Mouse (Mus musculus) embryonic facial prominence, embryonic 12.5 days (tissue): ENCODE data around the gene Ybx3. TPM values are rescaled to one million over a fixed set of nuclear protein-coding genes. Genes with fewer than 3 reads are reported as not detected.

Experiments
- ATAC-seq: fragments of 200-750 bp; cut with Nextera tagmentation; 2 replicates; pipeline ENCODE4 v1.8.0; 2017; ENCODE audit not compliant: insufficient number of reproducible peaks, insufficient read depth, low FRiP score, low TSS enrichment
- H3K27ac ChIP-seq: fragments of 300-500 bp; sonication (generic); 2 replicates; pipeline ENCODE4 v1.5.1; 2016; ENCODE audit warnings: mild to moderate bottlenecking
- H3K27me3 ChIP-seq: fragments of 300-500 bp; sonication (generic); 2 replicates; pipeline ENCODE4 v1.6.1; 2016; ENCODE audit warnings: mild to moderate bottlenecking, moderate library complexity
- H3K36me3 ChIP-seq: fragments of 300-500 bp; sonication (generic); 2 replicates; pipeline ENCODE4 v1.6.1; 2016; ENCODE audit warnings: mild to moderate bottlenecking
- H3K4me1 ChIP-seq: fragments of 300-500 bp; sonication (generic); 2 replicates; pipeline ENCODE4 v1.6.1; 2016
- H3K4me2 ChIP-seq: fragments of 300-500 bp; sonication (generic); replicated peaks from 2 replicates; pipeline ENCODE4 v1.6.1; 2016; ENCODE audit warnings: mild to moderate bottlenecking, moderate library complexity
- H3K4me3 ChIP-seq: fragments of 300-500 bp; sonication (generic); 2 replicates; pipeline ENCODE4 v1.5.1; 2016; ENCODE audit warnings: mild to moderate bottlenecking
- H3K9ac ChIP-seq: fragments of 300-500 bp; sonication (generic); 2 replicates; pipeline ENCODE4 v1.6.1; 2016; ENCODE audit warnings: mild to moderate bottlenecking, moderate library complexity
- H3K9me3 ChIP-seq: fragments of 300-500 bp; sonication (generic); 2 replicates; pipeline ENCODE4 v1.6.1; 2016; ENCODE audit warnings: mild to moderate bottlenecking, moderate library complexity
- WGBS: fragments of 180-500 bp; shearing (Covaris S2); methylation state at CpG from one replicate; pipeline ENCODE4 v1.1.7; 2016; 5-methylcytosine and 5-hydroxymethylcytosine counted together
- polyA plus RNA-seq: library from polyadenylated mRNA; unstranded; fragments of >200 nt; fragmentation: Nextera tagmentation; extraction: Ambion mirVana; gene quantifications from 2 replicates; pipeline ENCODE4 v1.2.1, GENCODE M21; 2016

Ybx3 gene
- 37.1 and 40.3 TPM in 2 replicates for polyA plus RNA-seq

GRCm38 (mm10) chr6:131388040-131389021, at the start of gene Ybx3:
Gene Ybx3 (minus strand): TSS chr6:131388476.
- Histone ChIP-seq H3K4me3 (peak within 1 kb of the TSS; percentile 71), H3K4me1 (peaks cover 20% of the 10 kb centered on the region), H3K9ac (peak within 1 kb of the TSS; percentile 85), H3K9me3 (no peaks in the 10 kb centered on the region), H3K27me3 (no peaks in the 10 kb centered on the region), H3K4me2 (peak within 1 kb of the TSS; percentile 77), H3K36me3 (no peaks in the 10 kb centered on the region), H3K27ac (peak within 1 kb of the TSS; percentile 84)
- peak; percentile 89 for ATAC-seq
- under 1% methylated on average over 76 of the region's 107 CpGs for WGBS

- H3K27me3 ChIP-seq: peaks cover 15% of the 10 kb centered on the region; the same call in 1 of the 2 replicates
- H3K4me2 ChIP-seq: no peak overlapping the region
- no peaks in the 10 kb centered on the region for H3K36me3 ChIP-seq
- no peak overlapping the region for H3K27ac ChIP-seq
- no peaks in the 10 kb centered on the region for H3K4me1 ChIP-seq
- no peak overlapping the region for H3K4me3 ChIP-seq
- peaks cover 8% of the 10 kb centered on the region; the same call in 1 of the 2 replicates for H3K9me3 ChIP-seq
- no peak for ATAC-seq
- H3K9ac ChIP-seq: no peak overlapping the region
Measured at GRCm38 (mm10) chr6:131436626-131437025, 48.4 kb upstream of the Ybx3 start.

GRCm38 (mm10) chr6:131434088-131434487, 45.8 kb upstream of the Ybx3 start:
- peaks cover 15% of the 10 kb centered on the region; the same call in 1 of the 2 replicates for H3K27me3 ChIP-seq
- no peaks in the 10 kb centered on the region for H3K4me1 ChIP-seq
- WGBS: 45% methylated on average over 1 of the region's 1 CpGs
- 0 out of 2 replicates have a peak, but pooled peaks cover 5% of the 10 kb centered on the region for H3K9me3 ChIP-seq
- H3K9ac ChIP-seq: 0 out of 2 replicates have a peak overlapping the region, but pooled peaks have one; percentile 49
- H3K36me3 ChIP-seq: no peaks in the 10 kb centered on the region
- peak overlapping the region; percentile 42; the same call in 1 of the 2 replicates for H3K4me3 ChIP-seq
- peak overlapping the region; percentile 71 for H3K4me2 ChIP-seq
- no peak overlapping the region for H3K27ac ChIP-seq
- ATAC-seq: no peak

GRCm38 (mm10) chr6:131433153-131434048, 45.1 kb upstream of the Ybx3 start:
- H3K27me3 ChIP-seq: peaks cover 15% of the 10 kb centered on the region; the same call in 1 of the 2 replicates
- H3K9ac ChIP-seq: peak overlapping the region; percentile 49
- H3K27ac ChIP-seq: no peak overlapping the region
- peak overlapping the region; percentile 42 for H3K4me3 ChIP-seq
- H3K4me2 ChIP-seq: peak overlapping the region; percentile 71
- ATAC-seq: no peak
- no peaks in the 10 kb centered on the region for H3K4me1 ChIP-seq
- H3K36me3 ChIP-seq: no peaks in the 10 kb centered on the region
- H3K9me3 ChIP-seq: no peaks in the 10 kb centered on the region
- 7% methylated on average over 39 of the region's 39 CpGs for WGBS

- WGBS: 70% methylated on average over 3 of the region's 3 CpGs
- H3K27me3 ChIP-seq: no peaks in the 10 kb centered on the region
- no peak for ATAC-seq
Measured at GRCm38 (mm10) chr6:131421572-131421971, 33.3 kb upstream of the Ybx3 start.

GRCm38 (mm10) chr6:131419614-131420013, 31.3 kb upstream of the Ybx3 start:
- Histone ChIP-seq H3K36me3 (no peaks in the 10 kb centered on the region), H3K4me1 (no peaks in the 10 kb centered on the region), H3K4me3 (no peak overlapping the region), H3K27me3 (no peaks in the 10 kb centered on the region), H3K9ac (no peak overlapping the region), H3K4me2 (no peak overlapping the region), H3K27ac (no peak overlapping the region), H3K9me3 (no peaks in the 10 kb centered on the region)
- ATAC-seq: no peak
- WGBS: 82% methylated on average over 3 of the region's 3 CpGs

More at GRCm38 (mm10) chr6:131421572-131421971, 33.3 kb upstream of the Ybx3 start:
- H3K4me1 ChIP-seq: no peaks in the 10 kb centered on the region
- H3K4me3 ChIP-seq: no peak overlapping the region
- no peaks in the 10 kb centered on the region for H3K9me3 ChIP-seq
- no peak overlapping the region for H3K27ac ChIP-seq
- H3K36me3 ChIP-seq: no peaks in the 10 kb centered on the region
- H3K4me2 ChIP-seq: no peak overlapping the region
- H3K9ac ChIP-seq: no peak overlapping the region

- H3K36me3 ChIP-seq: no peaks in the 10 kb centered on the region
- no peaks in the 10 kb centered on the region for H3K9me3 ChIP-seq
- no peaks in the 10 kb centered on the region for H3K4me1 ChIP-seq
- H3K27me3 ChIP-seq: no peaks in the 10 kb centered on the region
- no peak for ATAC-seq
- no peak overlapping the region for H3K9ac ChIP-seq
- H3K27ac ChIP-seq: no peak overlapping the region
- no peak overlapping the region for H3K4me3 ChIP-seq
- H3K4me2 ChIP-seq: no peak overlapping the region
Measured at GRCm38 (mm10) chr6:131418770-131419169, 30.5 kb upstream of the Ybx3 start.

GRCm38 (mm10) chr6:131411116-131411843, 23.0 kb upstream of the Ybx3 start:
- Histone ChIP-seq H3K4me2 (no peak overlapping the region), H3K9ac (no peak overlapping the region), H3K9me3 (no peaks in the 10 kb centered on the region), H3K27ac (no peak overlapping the region), H3K27me3 (no peaks in the 10 kb centered on the region), H3K36me3 (no peaks in the 10 kb centered on the region), H3K4me1 (no peaks in the 10 kb centered on the region), H3K4me3 (no peak overlapping the region)
- ATAC-seq: no peak
- WGBS: 65% methylated on average over 6 of the region's 6 CpGs

- Histone ChIP-seq H3K27ac (no peak overlapping the region), H3K4me2 (no peak overlapping the region), H3K4me3 (no peak overlapping the region), H3K36me3 (no peaks in the 10 kb centered on the region), H3K9ac (no peak overlapping the region), H3K4me1 (no peaks in the 10 kb centered on the region), H3K27me3 (no peaks in the 10 kb centered on the region), H3K9me3 (no peaks in the 10 kb centered on the region)
- ATAC-seq: no peak
Measured at GRCm38 (mm10) chr6:131406957-131407356, 18.7 kb upstream of the Ybx3 start.

GRCm38 (mm10) chr6:131405896-131406295, 17.6 kb upstream of the Ybx3 start:
- Histone ChIP-seq H3K36me3 (no peaks in the 10 kb centered on the region), H3K9me3 (no peaks in the 10 kb centered on the region), H3K9ac (no peak overlapping the region), H3K4me1 (no peaks in the 10 kb centered on the region), H3K27ac (no peak overlapping the region), H3K4me2 (no peak overlapping the region), H3K27me3 (no peaks in the 10 kb centered on the region), H3K4me3 (no peak overlapping the region)
- ATAC-seq: no peak
- 9% methylated on average over 2 of the region's 2 CpGs for WGBS

GRCm38 (mm10) chr6:131405174-131405573, 16.9 kb upstream of the Ybx3 start:
- Histone ChIP-seq H3K4me1 (no peaks in the 10 kb centered on the region), H3K9ac (no peak overlapping the region), H3K27ac (no peak overlapping the region), H3K4me3 (no peak overlapping the region), H3K36me3 (no peaks in the 10 kb centered on the region), H3K9me3 (no peaks in the 10 kb centered on the region), H3K27me3 (no peaks in the 10 kb centered on the region), H3K4me2 (no peak overlapping the region)
- ATAC-seq: no peak
- 84% methylated on average over 4 of the region's 4 CpGs for WGBS
